Mouse (Mus musculus) olfactory bulb, adult 2 months (tissue): ENCODE results near the gene Mtus2.

ENCODE experiments used
- CTCF ChIP-seq: fragments of 200-500 bp; IDR thresholded peaks from 2 replicates; pipeline ENCODE4 v1.5.1; 2012; ENCODE audit warnings: low read depth, mild to moderate bottlenecking, low read length, moderate library complexity; ENCODE audit not compliant: insufficient read depth
- POLR2A ChIP-seq: fragments of 200-500 bp; IDR thresholded peaks from 2 replicates; pipeline ENCODE4 v1.6.1; 2012; ENCODE audit warnings: mild to moderate bottlenecking, low read depth, low read length, moderate library complexity; ENCODE audit not compliant: insufficient read depth

GRCm38 (mm10) chr5:148083541-148083940, 126.4 kb downstream of the Mtus2 start:
- TF ChIP-seq CTCF (no peak), POLR2A (no peak)
